Mouse (Mus musculus): ENCODE measurements at regions not wholly inside any gene's neighbourhood (a gene's known extent, or its start where the extent isn't known, plus 50 kb on each side); places are given as distances from the start of the nearest gene placed in this dataset.
"Not testable (repeated sequence)": the region's sequence is repeated elsewhere in the genome, so short reads cannot be mapped to it uniquely, and the experiment has no call there.

- Histone ChIP-seq H3K27ac (replicated peaks) (no peak overlapping the region), H3K36me3 (no peaks in the 10 kb centered on the region), H3K4me3 (no peak overlapping the region), H3K4me1 (peaks cover 4% of the 10 kb centered on the region), H3K27me3 (ENCODE audit: low read depth, poor library complexity, severe bottlenecking) (no peaks in the 10 kb centered on the region), H3K9me3 (replicated peaks) (0 out of 2 replicates have a peak, but pooled peaks cover 3% of the 10 kb centered on the region)
- no peak for DNase-seq (ENCODE audit: low spot score)
- 61% methylated on average over 7 of the region's 7 CpGs for WGBS
These were observed 194.3 kb upstream of the Gm10131 start for GRCm38 (mm10) chr8:34305542-34306485.

- 92% methylated on average over 11 of the region's 11 CpGs for WGBS
- Histone ChIP-seq H3K27ac (replicated peaks) (no peak overlapping the region), H3K4me3 (no peak overlapping the region), H3K27me3 (ENCODE audit: low read depth, poor library complexity, severe bottlenecking) (no peaks in the 10 kb centered on the region), H3K9me3 (replicated peaks) (0 out of 2 replicates have a peak, but pooled peaks cover 3% of the 10 kb centered on the region), H3K4me1 (peaks cover 10% of the 10 kb centered on the region), H3K36me3 (no peaks in the 10 kb centered on the region)
- DNase-seq (ENCODE audit: low spot score): no peak
These were observed 192.3 kb upstream of the Gm10131 start for GRCm38 (mm10) chr8:34303815-34304214.

- no peak overlapping the region for H3K27ac ChIP-seq (replicated peaks)
- DNase-seq (ENCODE audit: low spot score): no peak
- H3K9me3 ChIP-seq (replicated peaks): no peaks in the 10 kb centered on the region
- peaks cover 7% of the 10 kb centered on the region; the same call in 1 of the 2 replicates for H3K4me1 ChIP-seq
- 63% methylated on average over 15 of the region's 15 CpGs for WGBS
- no peaks in the 10 kb centered on the region for H3K36me3 ChIP-seq
- H3K27me3 ChIP-seq (ENCODE audit: low read depth, poor library complexity, severe bottlenecking): no peaks in the 10 kb centered on the region
- no peak overlapping the region for H3K4me3 ChIP-seq
These were observed 188.9 kb upstream of the Gm10131 start for GRCm38 (mm10) chr8:34300331-34300903.

- Histone ChIP-seq H3K36me3 (no peaks in the 10 kb centered on the region), H3K4me3 (no peak overlapping the region), H3K9me3 (replicated peaks) (peaks cover 8% of the 10 kb centered on the region), H3K4me1 (no peaks in the 10 kb centered on the region), H3K27me3 (ENCODE audit: low read depth, poor library complexity, severe bottlenecking) (no peaks in the 10 kb centered on the region), H3K27ac (replicated peaks) (no peak overlapping the region)
- WGBS: 92% methylated on average over 8 of the region's 8 CpGs
- no peak for DNase-seq (ENCODE audit: low spot score)
These were observed 183.2 kb upstream of the Gm10131 start for GRCm38 (mm10) chr8:34294721-34295120.

- no peak for DNase-seq (ENCODE audit: low spot score)
- H3K4me1 ChIP-seq: no peaks in the 10 kb centered on the region
- no peaks in the 10 kb centered on the region for H3K36me3 ChIP-seq
- H3K9me3 ChIP-seq (replicated peaks): peaks cover 8% of the 10 kb centered on the region
- no peaks in the 10 kb centered on the region for H3K27me3 ChIP-seq (ENCODE audit: low read depth, poor library complexity, severe bottlenecking)
- WGBS: 92% methylated on average over 4 of the region's 4 CpGs
- no peak overlapping the region for H3K27ac ChIP-seq (replicated peaks)
- H3K4me3 ChIP-seq: no peak overlapping the region
These were observed 179.1 kb upstream of the Gm10131 start for GRCm38 (mm10) chr8:34290670-34291069.

GRCm38 (mm10) chr8:34287801-34288200 lies 176.3 kb upstream of the Gm10131 start:
- no peaks in the 10 kb centered on the region for H3K36me3 ChIP-seq
- H3K4me3 ChIP-seq: no peak overlapping the region
- no peak overlapping the region for H3K27ac ChIP-seq (replicated peaks)
- H3K9me3 ChIP-seq (replicated peaks): peaks cover 2% of the 10 kb centered on the region; the same call in 1 of the 2 replicates
- DNase-seq (ENCODE audit: low spot score): no peak
- H3K4me1 ChIP-seq: no peaks in the 10 kb centered on the region
- no peaks in the 10 kb centered on the region for H3K27me3 ChIP-seq (ENCODE audit: low read depth, poor library complexity, severe bottlenecking)
- 86% methylated on average over 2 of the region's 2 CpGs for WGBS

- DNase-seq (ENCODE audit: low spot score): no peak
- WGBS: 93% methylated on average over 3 of the region's 3 CpGs
- no peaks in the 10 kb centered on the region for H3K27me3 ChIP-seq (ENCODE audit: low read depth, poor library complexity, severe bottlenecking)
These were observed 173.0 kb upstream of the Gm10131 start for GRCm38 (mm10) chr8:34284576-34284975.

GRCm38 (mm10) chr8:34280433-34280832 lies 168.9 kb upstream of the Gm10131 start:
- peak; percentile 19 for DNase-seq (ENCODE audit: low spot score)
- Histone ChIP-seq H3K4me1 (no peaks in the 10 kb centered on the region), H3K36me3 (no peaks in the 10 kb centered on the region), H3K27me3 (ENCODE audit: low read depth, poor library complexity, severe bottlenecking) (no peaks in the 10 kb centered on the region), H3K27ac (replicated peaks) (no peak overlapping the region), H3K9me3 (replicated peaks) (0 out of 2 replicates have a peak, but pooled peaks cover 2% of the 10 kb centered on the region), H3K4me3 (no peak overlapping the region)
- no CpG with 5 or more reads among the region's 11 CpGs for WGBS

More at GRCm38 (mm10) chr8:34284576-34284975, 173.0 kb upstream of the Gm10131 start:
- H3K4me3 ChIP-seq: no peak overlapping the region
- H3K36me3 ChIP-seq: no peaks in the 10 kb centered on the region
- H3K4me1 ChIP-seq: no peaks in the 10 kb centered on the region
- H3K9me3 ChIP-seq (replicated peaks): 0 out of 2 replicates have a peak, but pooled peaks cover 2% of the 10 kb centered on the region
- no peak overlapping the region for H3K27ac ChIP-seq (replicated peaks)

GRCm38 (mm10) chr8:34275977-34276660 lies 164.6 kb upstream of the Gm10131 start:
- Histone ChIP-seq H3K36me3 (no peaks in the 10 kb centered on the region), H3K27ac (replicated peaks) (no peak overlapping the region), H3K9me3 (replicated peaks) (no peaks in the 10 kb centered on the region), H3K4me3 (no peak overlapping the region), H3K27me3 (ENCODE audit: low read depth, poor library complexity, severe bottlenecking) (no peaks in the 10 kb centered on the region), H3K4me1 (no peaks in the 10 kb centered on the region)
- WGBS: 86% methylated on average over 7 of the region's 7 CpGs
- DNase-seq (ENCODE audit: low spot score): no peak

GRCm38 (mm10) chr8:34274796-34275195 lies 163.3 kb upstream of the Gm10131 start:
- not testable (repeated sequence) for H3K36me3 ChIP-seq; H3K27me3 ChIP-seq (ENCODE audit: low read depth, poor library complexity, severe bottlenecking); H3K4me3 ChIP-seq

GRCm38 (mm10) chr8:34274171-34274570 lies 162.6 kb upstream of the Gm10131 start:
- 0 out of 2 replicates have a peak, but pooled peaks cover under 1% of the 10 kb centered on the region for H3K9me3 ChIP-seq (replicated peaks)
- no peaks in the 10 kb centered on the region for H3K27me3 ChIP-seq (ENCODE audit: low read depth, poor library complexity, severe bottlenecking)
- H3K36me3 ChIP-seq: no peaks in the 10 kb centered on the region
- WGBS: 89% methylated on average over 6 of the region's 6 CpGs
- no peaks in the 10 kb centered on the region for H3K4me1 ChIP-seq
- H3K27ac ChIP-seq (replicated peaks): no peak overlapping the region
- H3K4me3 ChIP-seq: no peak overlapping the region
- no peak for DNase-seq (ENCODE audit: low spot score)

More at GRCm38 (mm10) chr8:34274796-34275195, 163.3 kb upstream of the Gm10131 start:
- not testable (repeated sequence) for DNase-seq (ENCODE audit: low spot score); H3K4me1 ChIP-seq; H3K9me3 ChIP-seq (replicated peaks); H3K27ac ChIP-seq (replicated peaks)
- 90% methylated on average over 2 of the region's 2 CpGs for WGBS

GRCm38 (mm10) chr8:34269848-34270247 lies 158.3 kb upstream of the Gm10131 start:
- Histone ChIP-seq H3K4me1 (no peaks in the 10 kb centered on the region), H3K27me3 (ENCODE audit: low read depth, poor library complexity, severe bottlenecking) (no peaks in the 10 kb centered on the region), H3K9me3 (replicated peaks) (0 out of 2 replicates have a peak, but pooled peaks cover 3% of the 10 kb centered on the region), H3K4me3 (no peak overlapping the region), H3K27ac (replicated peaks) (no peak overlapping the region), H3K36me3 (no peaks in the 10 kb centered on the region)
- no peak for DNase-seq (ENCODE audit: low spot score)
- 91% methylated on average over 6 of the region's 6 CpGs for WGBS
